Mouse (Mus musculus) lung, embryonic 15.5 days (tissue): ENCODE results near the gene Rims3. TPM values are rescaled to one million over a fixed set of nuclear protein-coding genes. Genes with fewer than 3 reads are reported as not detected.
A peak's percentile ranks its signal among the peaks of the same experiment; 100 is the strongest.

Experiments used
- ATAC-seq: fragments of 200-750 bp; cut with Nextera tagmentation; 2 replicates; pipeline ENCODE4 v1.8.0; 2017; ENCODE audit warnings: moderate number of reproducible peaks, borderline replicate concordance; ENCODE audit not compliant: low FRiP score, low TSS enrichment; ENCODE audit errors: extremely low read depth
- H3K27ac ChIP-seq: fragments of 300-500 bp; sonication (generic); 2 replicates; pipeline ENCODE4 v1.5.1; 2015; ENCODE audit warnings: moderate library complexity, mild to moderate bottlenecking, inconsistent platforms
- H3K27me3 ChIP-seq: fragments of 300-500 bp; sonication (generic); 2 replicates; pipeline ENCODE4 v1.6.1; 2015; ENCODE audit warnings: inconsistent platforms
- H3K36me3 ChIP-seq: fragments of 300-500 bp; sonication (generic); 2 replicates; pipeline ENCODE4 v1.6.1; 2015; ENCODE audit warnings: inconsistent platforms
- H3K4me1 ChIP-seq: fragments of 300-500 bp; sonication (generic); 2 replicates; pipeline ENCODE4 v1.6.1; 2015; ENCODE audit warnings: inconsistent platforms
- H3K4me2 ChIP-seq: fragments of 300-500 bp; sonication (generic); 2 replicates; pipeline ENCODE4 v1.6.1; 2015; ENCODE audit warnings: inconsistent platforms, mild to moderate bottlenecking, moderate library complexity
- H3K4me3 ChIP-seq: fragments of 300-500 bp; sonication (generic); 2 replicates; pipeline ENCODE4 v1.5.1; 2015; ENCODE audit warnings: mild to moderate bottlenecking, inconsistent platforms
- H3K9ac ChIP-seq: fragments of 300-500 bp; sonication (generic); 2 replicates; pipeline ENCODE4 v1.6.1; 2015; ENCODE audit warnings: inconsistent platforms
- H3K9me3 ChIP-seq: fragments of 300-500 bp; sonication (generic); 2 replicates; pipeline ENCODE4 v1.6.1; 2016; ENCODE audit warnings: inconsistent platforms
- WGBS: fragments of 180-500 bp; shearing (Covaris S2); methylation state at CpG from one replicate; pipeline ENCODE4 v1.1.7; 2015; 5-methylcytosine and 5-hydroxymethylcytosine counted together
- microRNA-seq: library from miRNA; unstranded; fragments of <30 nt; microRNA quantifications from one replicate; pipeline ENCODE4, GENCODE M21; 2016
- polyA plus RNA-seq: library from polyadenylated mRNA; unstranded; fragments of >200 nt; fragmentation: Nextera tagmentation; extraction: Ambion mirVana; gene quantifications from 2 replicates; pipeline ENCODE4 v1.2.1, GENCODE M21; 2015

Rims3 gene
- polyA plus RNA-seq, 1 experiment from 2014 or later, result 0.57 TPM

GRCm38 (mm10) chr4:120925386-120925785, 70.8 kb downstream of the Rims3 start:
- Histone ChIP-seq H3K4me3 (peak overlapping the region; percentile 70), H3K4me2 (peak overlapping the region; percentile 64), H3K27me3 (no peaks in the 10 kb centered on the region), H3K27ac (peak overlapping the region; percentile 81), H3K4me1 (0 out of 2 replicates have a peak, but pooled peaks cover 4% of the 10 kb centered on the region), H3K9ac (peak overlapping the region; percentile 72; the same call in 1 of the 2 replicates), H3K36me3 (peaks cover 25% of the 10 kb centered on the region), H3K9me3 (no peaks in the 10 kb centered on the region)
- ATAC-seq, result 0 out of 2 replicates have a peak, but pooled peaks have one; percentile 47
- 15% methylated on average over 3 of the region's 3 CpGs for WGBS

GRCm38 (mm10) chr4:120928686-120929085, 74.1 kb downstream of the Rims3 start:
- no peak overlapping the region for H3K9ac ChIP-seq
- H3K9me3 ChIP-seq, result no peaks in the 10 kb centered on the region
- peaks cover 10% of the 10 kb centered on the region; the same call in 1 of the 2 replicates for H3K36me3 ChIP-seq
- no peak overlapping the region for H3K27ac ChIP-seq
- 0 out of 2 replicates have a peak, but pooled peaks cover 4% of the 10 kb centered on the region for H3K4me1 ChIP-seq
- no peak overlapping the region for H3K4me3 ChIP-seq
- 73% methylated on average over 3 of the region's 3 CpGs for WGBS
- ATAC-seq, result no peak
- H3K4me2 ChIP-seq, result no peak overlapping the region
- H3K27me3 ChIP-seq, result no peaks in the 10 kb centered on the region

- WGBS, result 94% methylated on average over 18 of the region's 18 CpGs
These were observed 76.1 kb downstream of the Rims3 start for GRCm38 (mm10) chr4:120930736-120931135.

GRCm38 (mm10) chr4:120935006-120935405, 80.4 kb downstream of the Rims3 start:
- ATAC-seq, result no peak
- peaks cover 13% of the 10 kb centered on the region; the same call in 1 of the 2 replicates for H3K36me3 ChIP-seq
- no peaks in the 10 kb centered on the region for H3K4me1 ChIP-seq
- WGBS, result 66% methylated on average over 3 of the region's 3 CpGs
- no peak overlapping the region for H3K9ac ChIP-seq
- no peaks in the 10 kb centered on the region for H3K9me3 ChIP-seq
- H3K4me2 ChIP-seq, result no peak overlapping the region
- H3K4me3 ChIP-seq, result no peak overlapping the region
- no peaks in the 10 kb centered on the region for H3K27me3 ChIP-seq
- no peak overlapping the region for H3K27ac ChIP-seq

More at GRCm38 (mm10) chr4:120930736-120931135, 76.1 kb downstream of the Rims3 start:
- Histone ChIP-seq H3K4me1 (no peaks in the 10 kb centered on the region), H3K4me3 (no peak overlapping the region), H3K9me3 (no peaks in the 10 kb centered on the region), H3K4me2 (no peak overlapping the region), H3K27me3 (no peaks in the 10 kb centered on the region), H3K9ac (no peak overlapping the region), H3K27ac (no peak overlapping the region), H3K36me3 (peaks cover 13% of the 10 kb centered on the region; the same call in 1 of the 2 replicates)
- no peak for ATAC-seq

Small RNA genes within 50 kb of the gene (microRNA-seq; reads per million reads assigned to microRNA genes)
- not detected for gene Gm23936

Other genes starting within 250 kb of the Rims3 start
- gene Cited4, start 188.2 kb upstream of the Rims3 start, polyA plus RNA-seq, result 2.1 and 2.5 TPM in 2 replicates
- 4.4 and 4.9 TPM in 2 replicates for gene Kcnq4, start 106.2 kb upstream of the Rims3 start, polyA plus RNA-seq
- 93.7 and 99.5 TPM in 2 replicates for gene Nfyc, start 23.2 kb upstream of the Rims3 start, polyA plus RNA-seq
- gene Exo5, start 70.2 kb downstream of the Rims3 start, polyA plus RNA-seq, result 27.6 and 27.9 TPM in 2 replicates
- 9.0 and 10.0 TPM in 2 replicates for gene Zfp69, start 96.9 kb downstream of the Rims3 start, polyA plus RNA-seq
- 14.3 and 14.5 TPM in 2 replicates for gene Smap2, start 162.4 kb downstream of the Rims3 start, polyA plus RNA-seq
- gene Col9a2, start 184.6 kb downstream of the Rims3 start, polyA plus RNA-seq, result 12.3 and 12.5 TPM in 2 replicates
- 38.2 and 39.9 TPM in 2 replicates for gene Zmpste24, start 243.4 kb downstream of the Rims3 start, polyA plus RNA-seq